Mouse (Mus musculus) hindbrain, embryonic 16.5 days (tissue): ENCODE results near the gene Dnaic1. TPM values are rescaled to one million over a fixed set of nuclear protein-coding genes. Genes with fewer than 3 reads are reported as not detected.
A peak's percentile ranks its signal among the peaks of the same experiment; 100 is the strongest.

Source experiments
- ATAC-seq: fragments of 200-750 bp; cut with Nextera tagmentation; 2 replicates; pipeline ENCODE4 v1.8.0; 2017; ENCODE audit warnings: moderate TSS enrichment, moderate library complexity
- H3K27ac ChIP-seq: fragments of 300-500 bp; sonication (generic); 2 replicates; pipeline ENCODE4 v1.5.1; 2014; ENCODE audit warnings: low read depth, mild to moderate bottlenecking, control low read depth, low read length, moderate library complexity
- H3K27me3 ChIP-seq: fragments of 300-500 bp; sonication (generic); replicated peaks from 2 replicates; pipeline ENCODE4 v1.6.1; 2014; ENCODE audit warnings: low read length; ENCODE audit not compliant: control insufficient read depth, insufficient read depth
- H3K36me3 ChIP-seq: fragments of 300-500 bp; sonication (generic); 2 replicates; pipeline ENCODE4 v1.6.1; 2014; ENCODE audit warnings: mild to moderate bottlenecking, low read length, moderate library complexity, mixed read lengths; ENCODE audit not compliant: control insufficient read depth, insufficient read depth
- H3K4me1 ChIP-seq: fragments of 300-500 bp; sonication (generic); 2 replicates; pipeline ENCODE4 v1.6.1; 2014; ENCODE audit warnings: low read depth, low read length; ENCODE audit not compliant: control insufficient read depth, insufficient read depth
- H3K4me2 ChIP-seq: fragments of 300-500 bp; sonication (generic); 2 replicates; pipeline ENCODE4 v1.6.1; 2014; ENCODE audit warnings: mild to moderate bottlenecking, low read length, control low read depth, moderate library complexity
- H3K4me3 ChIP-seq: fragments of 300-500 bp; sonication (generic); 2 replicates; pipeline ENCODE4 v1.5.1; 2014; ENCODE audit warnings: mild to moderate bottlenecking, low read length, control low read depth, moderate library complexity
- H3K9ac ChIP-seq: fragments of 300-500 bp; sonication (generic); 2 replicates; pipeline ENCODE4 v1.6.1; 2014; ENCODE audit warnings: low read depth, mild to moderate bottlenecking, control low read depth, low read length, moderate library complexity
- H3K9me3 ChIP-seq: fragments of 300-500 bp; sonication (generic); 2 replicates; pipeline ENCODE4 v1.6.1; 2014; ENCODE audit warnings: mild to moderate bottlenecking, low read length, moderate library complexity; ENCODE audit not compliant: control insufficient read depth
- WGBS: fragments of 180-500 bp; shearing (Covaris S2); extraction: QIAGEN DNeasy Blood & Tissue Kit; methylation state at CpG from one replicate; pipeline ENCODE4 v1.1.7; 2014; 5-methylcytosine and 5-hydroxymethylcytosine counted together
- polyA plus RNA-seq: library from polyadenylated mRNA; unstranded; fragments of >200 nt; fragmentation: Nextera tagmentation; extraction: Ambion mirVana; gene quantifications from 2 replicates; pipeline ENCODE4 v1.2.1, GENCODE M21; 2015

Dnaic1 gene
- polyA plus RNA-seq, 1 experiment from 2014 or later, result 3.3 TPM

- Histone ChIP-seq H3K36me3 (no peaks in the 10 kb centered on the region), H3K27me3 (no peaks in the 10 kb centered on the region), H3K27ac (no peak overlapping the region), H3K4me1 (peaks cover 15% of the 10 kb centered on the region), H3K9ac (no peak overlapping the region), H3K4me2 (no peak overlapping the region), H3K4me3 (no peak overlapping the region), H3K9me3 (no peaks in the 10 kb centered on the region)
- 45% methylated on average over 6 of the region's 6 CpGs for WGBS
- no peak for ATAC-seq
Measured at GRCm38 (mm10) chr4:41532420-41532819, 37.2 kb upstream of the Dnaic1 start.

GRCm38 (mm10) chr4:41534866-41535265 is 34.7 kb upstream of the Dnaic1 start:
- Histone ChIP-seq H3K27ac (no peak overlapping the region), H3K9ac (no peak overlapping the region), H3K36me3 (peaks cover 3% of the 10 kb centered on the region; the same call in 1 of the 2 replicates), H3K27me3 (no peaks in the 10 kb centered on the region), H3K4me1 (no peaks in the 10 kb centered on the region; the same call in 1 of the 2 replicates), H3K4me3 (no peak overlapping the region), H3K4me2 (no peak overlapping the region), H3K9me3 (no peaks in the 10 kb centered on the region)
- no peak for ATAC-seq
- WGBS, result 85% methylated on average over 5 of the region's 5 CpGs

GRCm38 (mm10) chr4:41542136-41542535 is 27.4 kb upstream of the Dnaic1 start:
- Histone ChIP-seq H3K36me3 (peaks cover 3% of the 10 kb centered on the region; the same call in 1 of the 2 replicates), H3K27me3 (no peaks in the 10 kb centered on the region), H3K27ac (no peak overlapping the region; the same call in 1 of the 2 replicates), H3K4me3 (no peak overlapping the region), H3K4me2 (no peak overlapping the region), H3K9me3 (no peaks in the 10 kb centered on the region), H3K9ac (no peak overlapping the region), H3K4me1 (peaks cover 20% of the 10 kb centered on the region)
- no peak for ATAC-seq
- WGBS, result 72% methylated on average over 8 of the region's 8 CpGs

DNA sequence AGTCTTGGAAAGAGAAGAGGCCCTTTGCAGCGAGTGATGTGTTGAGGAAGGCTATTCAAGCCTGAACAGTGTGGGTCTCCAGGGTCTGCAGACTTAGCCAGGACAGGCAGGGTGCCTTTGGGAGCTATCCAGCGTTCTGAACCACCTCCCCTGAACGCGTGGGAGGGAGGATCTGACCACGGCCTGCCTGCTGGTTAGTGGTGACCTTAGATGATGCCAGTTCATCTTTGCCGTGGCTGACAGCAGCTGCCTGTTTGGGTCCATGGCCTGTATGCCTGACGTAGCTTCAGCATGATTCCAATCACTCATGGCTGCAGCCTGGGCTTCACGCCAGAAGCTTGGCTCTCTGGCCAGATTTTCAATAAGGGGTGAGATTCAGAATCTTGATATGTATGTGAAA is 23.6 kb upstream of the Dnaic1 start:
- ATAC-seq, result peak; percentile 53
- Histone ChIP-seq H3K4me2 (no peak overlapping the region), H3K4me3 (no peak overlapping the region), H3K9ac (no peak overlapping the region), H3K36me3 (no peaks in the 10 kb centered on the region), H3K9me3 (no peaks in the 10 kb centered on the region), H3K4me1 (peaks cover 20% of the 10 kb centered on the region), H3K27ac (peak overlapping the region; percentile 64; the same call in 1 of the 2 replicates), H3K27me3 (no peaks in the 10 kb centered on the region)
- WGBS, result 12% methylated on average over 8 of the region's 8 CpGs

DNA sequence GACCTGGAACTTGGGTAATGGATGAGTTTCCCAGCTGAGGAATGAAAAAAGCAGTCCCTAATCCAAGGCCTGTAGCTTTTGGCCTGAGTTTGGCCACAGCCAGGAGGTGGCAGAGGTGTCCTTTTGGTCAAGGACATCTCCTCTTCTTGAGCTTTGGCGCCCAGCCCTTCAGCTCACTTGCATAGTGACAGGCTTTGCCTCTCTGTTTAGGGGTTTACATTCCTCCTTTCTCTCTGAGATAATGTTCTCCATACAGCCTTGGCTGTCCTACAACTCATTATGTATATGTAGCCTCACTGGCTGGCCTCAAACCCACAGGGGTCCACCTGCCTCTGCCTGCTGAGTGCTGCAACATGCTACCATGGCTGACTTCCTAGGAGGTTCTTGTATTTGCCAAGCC is 22.5 kb upstream of the Dnaic1 start:
- H3K27ac ChIP-seq, result no peak overlapping the region
- WGBS, result 79% methylated on average over 1 of the region's 1 CpGs
- no peak overlapping the region for H3K9ac ChIP-seq
- no peak overlapping the region for H3K4me3 ChIP-seq
- H3K4me1 ChIP-seq, result peaks cover 20% of the 10 kb centered on the region
- H3K27me3 ChIP-seq, result no peaks in the 10 kb centered on the region
- H3K36me3 ChIP-seq, result no peaks in the 10 kb centered on the region
- no peak for ATAC-seq
- H3K9me3 ChIP-seq, result no peaks in the 10 kb centered on the region
- H3K4me2 ChIP-seq, result no peak overlapping the region

DNA sequence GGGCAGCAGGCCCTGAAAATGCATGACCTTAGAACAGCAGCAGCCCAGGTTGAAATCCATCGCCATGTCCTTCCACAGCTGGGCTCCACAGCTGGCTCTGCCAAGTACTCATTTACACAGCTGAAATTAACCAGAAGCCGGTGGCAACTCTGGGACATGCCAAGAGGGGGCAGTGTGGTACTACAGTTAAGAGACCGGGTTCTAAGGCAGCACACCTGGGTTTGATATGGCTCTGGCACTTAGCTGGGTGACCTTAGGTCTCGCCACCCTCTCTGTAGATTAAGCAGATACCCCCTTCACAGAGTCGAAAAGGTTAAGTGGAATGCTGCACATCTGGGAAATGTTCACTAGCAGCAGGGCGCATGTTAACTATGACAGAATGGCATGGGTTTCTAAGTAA is 17.0 kb upstream of the Dnaic1 start:
- Histone ChIP-seq H3K9ac (no peak overlapping the region), H3K27ac (no peak overlapping the region), H3K9me3 (no peaks in the 10 kb centered on the region), H3K4me1 (peaks cover 14% of the 10 kb centered on the region), H3K4me2 (no peak overlapping the region), H3K27me3 (no peaks in the 10 kb centered on the region), H3K4me3 (no peak overlapping the region), H3K36me3 (no peaks in the 10 kb centered on the region)
- WGBS, result 49% methylated on average over 6 of the region's 6 CpGs
- ATAC-seq, result peak; percentile 28

DNA sequence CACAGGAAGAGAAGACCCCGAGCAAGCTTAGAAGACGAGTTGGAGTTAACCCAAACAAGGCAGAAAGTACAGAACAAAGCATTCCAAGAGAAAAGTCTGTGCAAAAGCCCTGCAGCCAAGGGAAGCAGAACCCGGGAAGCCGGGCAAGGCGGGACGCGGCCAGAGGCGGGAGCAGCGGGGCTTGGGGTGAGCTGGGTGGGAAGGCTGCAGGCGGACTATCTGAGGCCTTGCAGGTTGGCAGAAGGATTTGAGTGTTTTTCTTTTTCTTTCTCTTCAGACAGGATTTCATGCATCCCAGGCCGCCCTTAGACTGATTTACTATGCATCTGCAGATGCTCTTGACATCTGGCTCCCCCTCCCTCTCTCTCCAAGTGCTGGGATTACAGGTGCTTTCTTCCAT is 16.5 kb upstream of the Dnaic1 start:
- H3K9me3 ChIP-seq, result no peaks in the 10 kb centered on the region

GRCm38 (mm10) chr4:41554994-41555663 is 14.4 kb upstream of the Dnaic1 start:
- H3K9ac ChIP-seq, result no peak overlapping the region
- no peak overlapping the region for H3K4me3 ChIP-seq
- H3K9me3 ChIP-seq, result no peaks in the 10 kb centered on the region
- H3K36me3 ChIP-seq, result no peaks in the 10 kb centered on the region
- H3K27ac ChIP-seq, result no peak overlapping the region
- H3K4me1 ChIP-seq, result peaks cover 14% of the 10 kb centered on the region
- WGBS, result 67% methylated on average over 14 of the region's 14 CpGs
- no peaks in the 10 kb centered on the region for H3K27me3 ChIP-seq
- no peak overlapping the region for H3K4me2 ChIP-seq
- ATAC-seq, result no peak

More for the DNA sequence above, 16.5 kb upstream of the Dnaic1 start:
- Histone ChIP-seq H3K27ac (no peak overlapping the region), H3K9ac (no peak overlapping the region), H3K4me2 (no peak overlapping the region), H3K36me3 (no peaks in the 10 kb centered on the region), H3K4me1 (peaks cover 14% of the 10 kb centered on the region), H3K4me3 (no peak overlapping the region), H3K27me3 (no peaks in the 10 kb centered on the region)
- 73% methylated on average over 11 of the region's 11 CpGs for WGBS
- ATAC-seq, result no peak

GRCm38 (mm10) chr4:41556311-41556953 is 13.1 kb upstream of the Dnaic1 start:
- Histone ChIP-seq H3K4me2 (no peak overlapping the region), H3K4me1 (peaks cover 14% of the 10 kb centered on the region), H3K9ac (no peak overlapping the region), H3K9me3 (no peaks in the 10 kb centered on the region), H3K4me3 (no peak overlapping the region), H3K27ac (no peak overlapping the region), H3K36me3 (no peaks in the 10 kb centered on the region), H3K27me3 (no peaks in the 10 kb centered on the region)
- WGBS, result 39% methylated on average over 5 of the region's 5 CpGs
- no peak for ATAC-seq
